Mouse (Mus musculus) liver, adult 2 months (tissue): ENCODE results near the gene Fosl2. TPM values are rescaled to one million over a fixed set of nuclear protein-coding genes. Genes with fewer than 3 reads are reported as not detected.

Experiments
- DNase-seq: peaks from one replicate; pipeline ENCODE4 v3.0.0-alpha.2; 2011; ENCODE audit warnings: low read depth, low spot score; ENCODE audit errors: extremely low read depth
- H3K27ac ChIP-seq: fragments of 200-500 bp; replicated peaks from 2 replicates; pipeline ENCODE4 v1.5.1; 2012; ENCODE audit warnings: low read depth, mild to moderate bottlenecking, control low read depth, inconsistent platforms, low read length; ENCODE audit not compliant: insufficient read depth
- H3K27me3 ChIP-seq: fragments of 200-500 bp; 2 replicates; pipeline ENCODE4 v1.6.1; 2012; ENCODE audit warnings: mild to moderate bottlenecking, moderate library complexity, low read length, inconsistent platforms; ENCODE audit not compliant: control insufficient read depth, insufficient read depth
- H3K36me3 ChIP-seq: fragments of 200-500 bp; 2 replicates; pipeline ENCODE4 v1.6.1; 2012; ENCODE audit warnings: low read length, inconsistent platforms; ENCODE audit not compliant: control insufficient read depth, insufficient read depth
- H3K4me1 ChIP-seq: fragments of 200-500 bp; 2 replicates; pipeline ENCODE4 v1.6.1; 2011; ENCODE audit warnings: low read length; ENCODE audit not compliant: control insufficient read depth, insufficient read depth
- H3K4me3 ChIP-seq: fragments of 200-500 bp; 2 replicates; pipeline ENCODE4 v1.5.1; 2011; ENCODE audit warnings: low read depth, mild to moderate bottlenecking, control low read depth, low read length, moderate library complexity; ENCODE audit not compliant: insufficient read depth
- H3K79me2 ChIP-seq: fragments of 200-500 bp; 2 replicates; pipeline ENCODE4 v1.6.1; 2012; ENCODE audit warnings: inconsistent platforms, mild to moderate bottlenecking, low read length, moderate library complexity; ENCODE audit not compliant: control insufficient read depth, insufficient read depth
- H3K9ac ChIP-seq: fragments of 200-500 bp; 2 replicates; pipeline ENCODE4 v1.6.1; 2012; ENCODE audit warnings: low read depth, mild to moderate bottlenecking, control low read depth, inconsistent platforms, low read length
- CTCF ChIP-seq: fragments of 200-500 bp; IDR thresholded peaks from 2 replicates; pipeline ENCODE4 v1.5.1; 2011; ENCODE audit warnings: low read depth, low read length, control low read depth
- POLR2A ChIP-seq: fragments of 200-500 bp; IDR thresholded peaks from 2 replicates; pipeline ENCODE4 v1.6.1; 2011; ENCODE audit warnings: low read length, control low read depth; ENCODE audit not compliant: insufficient read depth; ENCODE audit errors: extremely low read depth
- WGBS: fragments of 180-500 bp; shearing (Covaris S2); methylation state at CpG from one replicate; pipeline ENCODE4 v1.1.7; 2018; 5-methylcytosine and 5-hydroxymethylcytosine counted together
- polyA plus RNA-seq: library from polyadenylated mRNA; depleted of rRNA; stranded (reverse); fragments of >200 nt; gene quantifications from 2 replicates; pipeline ENCODE4 v1.2.3, GENCODE M21; 2012
- total RNA-seq: library from RNA; depleted of rRNA; stranded (reverse); fragments of >200 nt; gene quantifications from 2 replicates; pipeline ENCODE4 v1.2.3, GENCODE M21; 2014

The Fosl2 gene
- total and polyA plus RNA-seq, 2 experiments: 2.1 to 4.4 TPM

GRCm38 (mm10) chr5:32124957-32125356 is 10.6 kb upstream of the Fosl2 start:
- TF ChIP-seq POLR2A (no peak), CTCF (no peak)
- Histone ChIP-seq H3K4me1 (no peaks in the 10 kb centered on the region), H3K79me2 (no peaks in the 10 kb centered on the region), H3K36me3 (no peaks in the 10 kb centered on the region), H3K9ac (no peak overlapping the region), H3K27me3 (no peaks in the 10 kb centered on the region), H3K4me3 (no peak overlapping the region), H3K27ac (no peak overlapping the region)
- WGBS: 86% methylated on average over 6 of the region's 6 CpGs
- DNase-seq: no peak

- 96% methylated on average over 3 of the region's 3 CpGs for WGBS
- no peak for DNase-seq
- H3K27me3 ChIP-seq: no peaks in the 10 kb centered on the region
Measured at GRCm38 (mm10) chr5:32127226-32127625, 8.4 kb upstream of the Fosl2 start.

GRCm38 (mm10) chr5:32127927-32128326 is 7.7 kb upstream of the Fosl2 start:
- 71% methylated on average over 3 of the region's 3 CpGs for WGBS
- TF ChIP-seq CTCF (no peak), POLR2A (no peak)
- Histone ChIP-seq H3K9ac (no peak overlapping the region), H3K27ac (no peak overlapping the region), H3K27me3 (no peaks in the 10 kb centered on the region), H3K36me3 (no peaks in the 10 kb centered on the region), H3K4me3 (no peak overlapping the region), H3K79me2 (no peaks in the 10 kb centered on the region), H3K4me1 (no peaks in the 10 kb centered on the region)
- no peak for DNase-seq

More at GRCm38 (mm10) chr5:32127226-32127625, 8.4 kb upstream of the Fosl2 start:
- Histone ChIP-seq H3K4me1 (no peaks in the 10 kb centered on the region), H3K36me3 (no peaks in the 10 kb centered on the region), H3K27ac (no peak overlapping the region), H3K79me2 (no peaks in the 10 kb centered on the region), H3K4me3 (no peak overlapping the region), H3K9ac (no peak overlapping the region)
- TF ChIP-seq POLR2A (no peak), CTCF (no peak)

GRCm38 (mm10) chr5:32132971-32133501 is 2.6 kb upstream of the Fosl2 start:
- Histone ChIP-seq H3K9ac (peak overlapping the region; percentile 64), H3K79me2 (no peaks in the 10 kb centered on the region), H3K27ac (no peak overlapping the region), H3K4me3 (peak overlapping the region; percentile 74), H3K4me1 (peaks cover 11% of the 10 kb centered on the region), H3K36me3 (no peaks in the 10 kb centered on the region), H3K27me3 (no peaks in the 10 kb centered on the region)
- 1% methylated on average over 48 of the region's 48 CpGs for WGBS
- DNase-seq: no peak
- TF ChIP-seq POLR2A: no peak
- TF ChIP-seq CTCF: no peak

- Histone ChIP-seq H3K4me1 (peaks cover 12% of the 10 kb centered on the region), H3K9ac (peak overlapping the region; percentile 64), H3K36me3 (no peaks in the 10 kb centered on the region), H3K27ac (no peak overlapping the region; the same call in 1 of the 2 replicates), H3K4me3 (peak overlapping the region; percentile 74), H3K79me2 (no peaks in the 10 kb centered on the region), H3K27me3 (no peaks in the 10 kb centered on the region)
- TF ChIP-seq CTCF: no peak
- 0 out of 2 replicates have a peak, but pooled peaks have one; percentile 20 for TF ChIP-seq POLR2A
- under 1% methylated on average over 20 of the region's 20 CpGs for WGBS
- DNase-seq: peak; percentile 21
Measured at GRCm38 (mm10) chr5:32133549-32134004, 2.0 kb upstream of the Fosl2 start.

GRCm38 (mm10) chr5:32134051-32134732 is 1.4 kb upstream of the Fosl2 start:
- Histone ChIP-seq H3K36me3 (no peaks in the 10 kb centered on the region), H3K27me3 (no peaks in the 10 kb centered on the region), H3K4me1 (peaks cover 16% of the 10 kb centered on the region), H3K9ac (peak overlapping the region; percentile 11; the same call in 1 of the 2 replicates), H3K79me2 (no peaks in the 10 kb centered on the region), H3K27ac (peak overlapping the region; percentile 18; the same call in 1 of the 2 replicates), H3K4me3 (0 out of 2 replicates have a peak overlapping the region, but pooled peaks have one; percentile 74)
- TF ChIP-seq POLR2A (no peak), CTCF (no peak)
- DNase-seq: peak; percentile 59
- 3% methylated on average over 21 of the region's 21 CpGs for WGBS
